Comparison of ENCODE assay signal across 26 mouse cellular contexts in genomic region chr4:153381433-153381832, GRCm38 (mm10).
"Had no signal": no experiment of that assay in that cellular context is flagged by ENCODE, and none has a peak within 500 bp of the region (broad histone marks: within the 10 kb centered on the region; RNA-seq: fewer than 3 reads in every experiment).

No protein-coding gene starts in this region.

- H3K4me2 ChIP-seq: heart, embryonic 12.5 days; hindbrain, embryonic 12.5 days; hindbrain, embryonic 14.5 days; intestine, embryonic 15.5 days; kidney, embryonic 15.5 days; limb, embryonic 12.5 days; liver, embryonic 11.5 days; liver, embryonic 13.5 days had no signal

- H3K4me3 ChIP-seq: gastrocnemius, adult 2 months; heart, embryonic 10.5 days; heart, embryonic 12.5 days; hindbrain, embryonic 10.5 days; hindbrain, embryonic 12.5 days; intestine, embryonic 15.5 days; kidney, embryonic 15.5 days; layer of hippocampus, adult 2 months; left cerebral cortex, adult 2 months; limb, embryonic 10.5 days; limb, embryonic 12.5 days; liver, embryonic 13.5 days had no signal

- ATAC-seq: hindbrain, embryonic 16.5 days; inflammation-experienced regulatory T-cells, adult 6 months; intestine, embryonic 15.5 days; intestine, postnatal 0 days had no signal

- H3K36me3 ChIP-seq: heart, embryonic 10.5 days; heart, embryonic 12.5 days; intestine, embryonic 15.5 days; kidney, embryonic 15.5 days; limb, embryonic 10.5 days; limb, embryonic 12.5 days; liver, embryonic 13.5 days had no signal

- DNase-seq: gastrocnemius, adult 2 months; gastrocnemius, postnatal 10 days; gastrocnemius, postnatal 25 days; heart, adult 18-20 months; heart, postnatal 10 days; heart, postnatal 4 days; kidney, adult 18-20 months; kidney, adult 9 months; kidney, postnatal 14 days; liver; liver, embryonic 13.5 days had no signal

- H3K27me3 ChIP-seq: hindbrain, embryonic 12.5 days; intestine, embryonic 15.5 days; kidney, embryonic 15.5 days; limb, embryonic 12.5 days; liver, embryonic 13.5 days had no signal

- H3K27ac ChIP-seq: gastrocnemius, adult 2 months; heart, embryonic 10.5 days; hindbrain, embryonic 10.5 days; hindbrain, embryonic 12.5 days; hindbrain, embryonic 14.5 days; intestine, embryonic 15.5 days; kidney, embryonic 15.5 days; layer of hippocampus, adult 2 months; left cerebral cortex, adult 2 months; limb, embryonic 10.5 days; limb, embryonic 12.5 days; liver, embryonic 13.5 days had no signal

- H3K9ac ChIP-seq: heart, embryonic 12.5 days; hindbrain, embryonic 12.5 days; hindbrain, embryonic 14.5 days; intestine, embryonic 15.5 days; kidney, embryonic 15.5 days; limb, embryonic 12.5 days; liver, embryonic 13.5 days had no signal

- H3K9me3 ChIP-seq: intestine, embryonic 15.5 days; kidney, embryonic 15.5 days; limb, embryonic 10.5 days; limb, embryonic 12.5 days had no signal

- H3K4me1 ChIP-seq: heart, embryonic 12.5 days; liver, embryonic 13.5 days had no signal
